8 mouse cellular contexts compared by ENCODE assay signal in the genomic region with DNA sequence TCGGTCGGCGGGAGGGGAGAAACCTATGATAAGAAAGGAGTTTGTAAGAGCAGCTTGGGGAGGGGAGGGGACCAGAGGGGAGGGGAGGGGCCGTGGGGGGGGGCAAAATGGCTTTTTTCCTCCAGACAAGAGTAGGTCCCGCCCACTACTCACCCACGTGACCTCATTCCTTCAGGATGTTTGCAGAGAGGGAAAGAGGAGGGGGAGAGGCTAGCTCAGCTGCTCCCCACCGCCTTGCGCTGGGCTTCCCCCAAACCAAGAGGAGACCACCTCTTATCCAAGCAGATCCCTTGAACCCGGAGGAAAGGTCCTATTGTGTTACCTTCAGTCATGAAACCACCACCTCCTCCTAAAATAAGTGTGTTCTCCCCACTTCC. TPM values are rescaled to one million over a fixed set of nuclear protein-coding genes. Genes with fewer than 3 reads are reported as not detected.
DNase-seq lines count a peak whose midpoint lies in the region; ATAC-seq and TF ChIP-seq lines count a peak whose summit lies in the region.

No protein-coding gene starts in this region.

- H3K4me3 ChIP-seq in intestine, postnatal 0 days (ENCODE audit: low read depth, low read length): peak overlapping the region; percentile 77
- peak overlapping the region; percentile 76 for H3K4me3 ChIP-seq in limb, embryonic 11.5 days (ENCODE audit: low read depth, low read length)
- peak overlapping the region; percentile 79 for H3K4me3 ChIP-seq in midbrain, embryonic 15.5 days
- peak overlapping the region; percentile 91 for H3K4me3 ChIP-seq in stomach, postnatal 0 days (ENCODE audit: low read depth, low read length)

- no peaks in the 10 kb centered on the region for H3K36me3 ChIP-seq in intestine, postnatal 0 days (ENCODE audit: control insufficient read depth, insufficient read depth)
- H3K36me3 ChIP-seq in limb, embryonic 11.5 days (ENCODE audit: control insufficient read depth, insufficient read depth, low read length): 0 out of 2 replicates have a peak, but pooled peaks cover 2% of the 10 kb centered on the region
- no peaks in the 10 kb centered on the region for H3K36me3 ChIP-seq in midbrain, embryonic 15.5 days (replicated peaks)
- H3K36me3 ChIP-seq in stomach, postnatal 0 days (ENCODE audit: control insufficient read depth, insufficient read depth, low read length): no peaks in the 10 kb centered on the region; the same call in 1 of the 2 replicates

- no peaks in the 10 kb centered on the region for H3K9me3 ChIP-seq in intestine, postnatal 0 days (ENCODE audit: control insufficient read depth)
- no peaks in the 10 kb centered on the region for H3K9me3 ChIP-seq in limb, embryonic 11.5 days (ENCODE audit: control insufficient read depth, low read length)
- no peaks in the 10 kb centered on the region for H3K9me3 ChIP-seq in midbrain, embryonic 15.5 days
- no peaks in the 10 kb centered on the region for H3K9me3 ChIP-seq in stomach, postnatal 0 days (ENCODE audit: control insufficient read depth, low read length)

- H3K27me3 ChIP-seq in intestine, postnatal 0 days (replicated peaks; ENCODE audit: control insufficient read depth, insufficient read depth, low read length): no peaks in the 10 kb centered on the region
- no peaks in the 10 kb centered on the region for H3K27me3 ChIP-seq in limb, embryonic 11.5 days (ENCODE audit: control insufficient read depth, insufficient read depth, low read length)
- H3K27me3 ChIP-seq in midbrain, embryonic 15.5 days (replicated peaks): no peaks in the 10 kb centered on the region
- no peaks in the 10 kb centered on the region for H3K27me3 ChIP-seq in stomach, postnatal 0 days (ENCODE audit: control insufficient read depth, insufficient read depth, low read length)

- peak overlapping the region; percentile 85 for H3K9ac ChIP-seq in intestine, postnatal 0 days (ENCODE audit: low read depth, low read length)
- peak overlapping the region; percentile 84 for H3K9ac ChIP-seq in limb, embryonic 11.5 days (ENCODE audit: low read length)
- H3K9ac ChIP-seq in midbrain, embryonic 15.5 days: peak overlapping the region; percentile 93
- H3K9ac ChIP-seq in stomach, postnatal 0 days (ENCODE audit: low read length): peak overlapping the region; percentile 91

- H3K4me2 ChIP-seq in intestine, postnatal 0 days (replicated peaks; ENCODE audit: low read depth): peak overlapping the region; percentile 79
- H3K4me2 ChIP-seq in limb, embryonic 11.5 days (ENCODE audit: low read depth, severe bottlenecking): peak overlapping the region; percentile 88
- H3K4me2 ChIP-seq in midbrain, embryonic 15.5 days: peak overlapping the region; percentile 61
- H3K4me2 ChIP-seq in stomach, postnatal 0 days (replicated peaks; ENCODE audit: low read depth): peak overlapping the region; percentile 93

- TF ChIP-seq CTCF in intestine, postnatal 0 days (IDR thresholded peaks at IDR 0.05; ENCODE audit: low read depth): no peak
- TF ChIP-seq CTCF in stomach, postnatal 0 days (IDR thresholded peaks at IDR 0.05; ENCODE audit: low read depth): no peak

- peak overlapping the region; percentile 98 for H3K27ac ChIP-seq in intestine, postnatal 0 days (ENCODE audit: low read depth, low read length)
- H3K27ac ChIP-seq in limb, embryonic 11.5 days (replicated peaks; ENCODE audit: low read depth, low read length): peak overlapping the region; percentile 97
- peak overlapping the region; percentile 98 for H3K27ac ChIP-seq in midbrain, embryonic 15.5 days
- H3K27ac ChIP-seq in stomach, postnatal 0 days (replicated peaks): peak overlapping the region; percentile 99

- H3K4me1 ChIP-seq in intestine, postnatal 0 days (replicated peaks; ENCODE audit: control insufficient read depth, insufficient read depth, low read length): peaks cover 22% of the 10 kb centered on the region
- H3K4me1 ChIP-seq in limb, embryonic 11.5 days (ENCODE audit: control insufficient read depth, insufficient read depth, low read length): peaks cover 38% of the 10 kb centered on the region
- H3K4me1 ChIP-seq in midbrain, embryonic 15.5 days: peaks cover 57% of the 10 kb centered on the region
- peaks cover 8% of the 10 kb centered on the region; the same call in 1 of the 2 replicates for H3K4me1 ChIP-seq in stomach, postnatal 0 days (replicated peaks; ENCODE audit: control insufficient read depth, insufficient read depth)

- TF ChIP-seq EP300 in stomach, postnatal 0 days (optimal IDR thresholded peaks at IDR 0.05): no peak

- 0% methylated on average over 8 of the region's 9 CpGs for WGBS in intestine, postnatal 0 days
- WGBS in limb, embryonic 11.5 days: 0% methylated on average over 6 of the region's 9 CpGs
- WGBS in midbrain, embryonic 15.5 days: 0% methylated on average over 7 of the region's 9 CpGs
- WGBS in stomach, postnatal 0 days: 0% methylated on average over 6 of the region's 9 CpGs

- intact Hi-C loops in gastrocnemius, postnatal 36 days (cut with DNase I): loop anchor here (5.0 kb wide), 1 partner anchor 43 kb away; a partner anchor contains a TSS

- no peak for ATAC-seq in CD4-positive, CD25-positive, alpha-beta regulatory T cell, adult 4 months
- peak; percentile 9; the same call in 1 of the 2 replicates for ATAC-seq in intestine, postnatal 0 days
- 0 out of 2 replicates have a peak, but pooled peaks have one; percentile 36 for ATAC-seq in limb, embryonic 11.5 days (ENCODE audit: insufficient number of reproducible peaks, low FRiP score, low TSS enrichment, low read depth)
- ATAC-seq in midbrain, embryonic 15.5 days (replicated peaks): peak; percentile 24
- ATAC-seq in stomach, postnatal 0 days (ENCODE audit: low FRiP score, low TSS enrichment): peak; percentile 11; the same call in 1 of the 2 replicates

- peak; percentile 57 for DNase-seq in CD4-positive, CD25-positive, alpha-beta regulatory T cell, adult 2 months (ENCODE audit: low read depth, low spot score)
- peak; percentile 96 for DNase-seq in embryo, embryonic 11 days
- DNase-seq in gastrocnemius, postnatal 36 days: peak; percentile 69 to 78
- peak; percentile 94 for DNase-seq in limb, embryonic 11.5 days (ENCODE audit: low spot score)
- peak; percentile 95 for DNase-seq in stomach, postnatal 0 days (ENCODE audit: low spot score)

RNA-seq across cellular contexts. Expression of a gene that starts 0.7 kb away (rescaled TPM):
- polyA plus RNA-seq in CD4-positive, CD25-positive, alpha-beta regulatory T cell, adult 4 months (2017; shearing (Covaris generic)): 1 to 10 TPM; 2.9 to 4.6 TPM
- total RNA-seq in gastrocnemius, postnatal 36 days (2021): 1 to 10 TPM; 2.1 to 2.3 TPM
- polyA plus RNA-seq in intestine, postnatal 0 days (2015; fragmentation: Nextera tagmentation; extraction: Ambion mirVana): 7.9 and 8.9 TPM in 2 replicates
- polyA plus RNA-seq in limb, embryonic 11.5 days (2014; fragmentation: Nextera tagmentation; extraction: Ambion mirVana): 23.3 and 25.4 TPM in 2 replicates
- polyA plus RNA-seq in midbrain, embryonic 15.5 days (2015; fragmentation: Nextera tagmentation; extraction: Ambion mirVana): 23.1 TPM in 2 replicates
- polyA plus RNA-seq in stomach, postnatal 0 days (2015; fragmentation: Nextera tagmentation; extraction: Ambion mirVana): 5.9 and 6.6 TPM in 2 replicates

RNA-seq across cellular contexts. Expression of a gene that starts 3.6 kb away (rescaled TPM):
- polyA plus RNA-seq in CD4-positive, CD25-positive, alpha-beta regulatory T cell, adult 4 months (2017; shearing (Covaris generic)): 100 to 1,000 TPM; 453 to 558 TPM
- 100 to 1,000 TPM; 124 to 129 TPM for total RNA-seq in gastrocnemius, postnatal 36 days (2021)
- 391 and 439 TPM in 2 replicates for polyA plus RNA-seq in intestine, postnatal 0 days (2015; fragmentation: Nextera tagmentation; extraction: Ambion mirVana)
- polyA plus RNA-seq in limb, embryonic 11.5 days (2014; fragmentation: Nextera tagmentation; extraction: Ambion mirVana): 546 and 550 TPM in 2 replicates
- polyA plus RNA-seq in midbrain, embryonic 15.5 days (2015; fragmentation: Nextera tagmentation; extraction: Ambion mirVana): 421 and 431 TPM in 2 replicates
- 405 and 438 TPM in 2 replicates for polyA plus RNA-seq in stomach, postnatal 0 days (2015; fragmentation: Nextera tagmentation; extraction: Ambion mirVana)

RNA-seq across cellular contexts. Expression of a gene that starts 14.0 kb away (rescaled TPM):
- polyA plus RNA-seq in CD4-positive, CD25-positive, alpha-beta regulatory T cell, adult 4 months (2017; shearing (Covaris generic)): 10 to 100 TPM; 63.5 to 80.3 TPM
- 100 to 1,000 TPM; 103 to 108 TPM for total RNA-seq in gastrocnemius, postnatal 36 days (2021)
- polyA plus RNA-seq in intestine, postnatal 0 days (2015; fragmentation: Nextera tagmentation; extraction: Ambion mirVana): 122 and 123 TPM in 2 replicates
- polyA plus RNA-seq in limb, embryonic 11.5 days (2014; fragmentation: Nextera tagmentation; extraction: Ambion mirVana): 8.8 and 10.9 TPM in 2 replicates
- polyA plus RNA-seq in midbrain, embryonic 15.5 days (2015; fragmentation: Nextera tagmentation; extraction: Ambion mirVana): 21.6 and 26.4 TPM in 2 replicates
- 44.2 TPM in 2 replicates for polyA plus RNA-seq in stomach, postnatal 0 days (2015; fragmentation: Nextera tagmentation; extraction: Ambion mirVana)

RNA-seq across cellular contexts. Expression of a gene that starts 36.4 kb away (rescaled TPM):
- polyA plus RNA-seq in CD4-positive, CD25-positive, alpha-beta regulatory T cell, adult 4 months (2017; shearing (Covaris generic)): 10 to 100 TPM in 1 of 2 experiments, 1 to 10 TPM in 1; 8.0 to 14.1 TPM
- total RNA-seq in gastrocnemius, postnatal 36 days (2021): 10 to 100 TPM; 40.7 to 46.4 TPM
- 1.4 and 1.6 TPM in 2 replicates for polyA plus RNA-seq in intestine, postnatal 0 days (2015; fragmentation: Nextera tagmentation; extraction: Ambion mirVana)
- polyA plus RNA-seq in limb, embryonic 11.5 days (2014; fragmentation: Nextera tagmentation; extraction: Ambion mirVana): 4.0 and 4.1 TPM in 2 replicates
- 3.9 and 4.4 TPM in 2 replicates for polyA plus RNA-seq in midbrain, embryonic 15.5 days (2015; fragmentation: Nextera tagmentation; extraction: Ambion mirVana)
- 1.1 TPM in 2 replicates for polyA plus RNA-seq in stomach, postnatal 0 days (2015; fragmentation: Nextera tagmentation; extraction: Ambion mirVana)

RNA-seq across cellular contexts. Expression of a gene that starts 44.9 kb away (rescaled TPM):
- polyA plus RNA-seq in CD4-positive, CD25-positive, alpha-beta regulatory T cell, adult 4 months (2017; shearing (Covaris generic)): 1 to 10 TPM; 1.4 to 2.2 TPM
- total RNA-seq in gastrocnemius, postnatal 36 days (2021): 10 to 100 TPM; 44.0 to 47.0 TPM
- polyA plus RNA-seq in intestine, postnatal 0 days (2015; fragmentation: Nextera tagmentation; extraction: Ambion mirVana): 0.43 and 0.63 TPM in 2 replicates
- polyA plus RNA-seq in limb, embryonic 11.5 days (2014; fragmentation: Nextera tagmentation; extraction: Ambion mirVana): 1.9 and 2.1 TPM in 2 replicates
- polyA plus RNA-seq in midbrain, embryonic 15.5 days (2015; fragmentation: Nextera tagmentation; extraction: Ambion mirVana): 4.3 and 4.9 TPM in 2 replicates
- polyA plus RNA-seq in stomach, postnatal 0 days (2015; fragmentation: Nextera tagmentation; extraction: Ambion mirVana): 0.73 and 0.75 TPM in 2 replicates
